ENCODE assay signal across 11 mouse cellular contexts in the genomic region with DNA sequence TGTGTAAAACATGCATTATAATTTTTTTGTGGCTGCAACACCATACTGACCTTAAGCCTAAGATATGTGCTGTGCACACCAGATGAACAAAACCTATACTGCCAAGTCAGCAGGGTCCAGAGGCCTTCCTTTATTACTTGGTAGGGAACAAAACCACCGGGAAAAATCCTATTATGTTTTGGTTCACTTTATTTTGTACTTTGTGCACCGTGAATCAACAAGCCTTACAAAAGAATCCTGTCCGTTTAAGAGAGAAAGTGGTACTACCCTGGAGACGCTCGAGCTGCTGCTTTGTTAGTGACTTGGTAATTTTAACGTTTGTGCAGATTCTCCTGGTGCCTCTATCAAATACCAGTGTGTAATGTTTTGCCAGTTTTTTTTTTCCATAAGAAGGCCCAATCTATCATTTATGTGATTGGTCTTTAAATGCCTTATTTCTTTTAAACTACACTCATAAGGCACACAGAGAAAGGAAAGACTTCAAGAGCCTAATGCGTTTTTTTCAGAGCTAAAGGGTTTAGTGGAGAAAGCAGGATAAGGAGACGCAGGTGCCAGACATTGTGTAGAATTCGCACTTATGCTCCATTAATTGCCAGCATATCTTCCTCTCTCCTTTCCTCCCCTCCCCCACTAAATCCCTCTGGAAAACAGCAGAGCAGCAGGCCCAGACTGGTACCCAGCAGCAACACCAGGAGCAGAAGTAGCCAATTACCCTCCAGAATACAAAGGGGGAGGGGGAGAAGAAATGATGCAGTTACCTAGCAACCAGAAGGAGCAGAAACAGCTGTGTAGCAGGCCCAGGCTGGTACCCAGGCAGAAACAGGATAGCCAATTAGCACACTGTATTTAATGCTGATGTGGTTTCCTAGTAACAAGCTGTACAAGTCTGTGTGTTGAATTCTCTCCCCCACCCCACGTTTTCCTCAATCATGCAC. TPM values are rescaled to one million over a fixed set of nuclear protein-coding genes. Genes with fewer than 3 reads are reported as not detected.
DNase-seq lines count a peak whose midpoint lies in the region; ATAC-seq and TF ChIP-seq lines count a peak whose summit lies in the region.
"Had no signal": no experiment of that assay in that cellular context is flagged by ENCODE, and none has a peak within 500 bp of the region (broad histone marks: within the 10 kb centered on the region; RNA-seq: fewer than 3 reads in every experiment).

No protein-coding gene starts in this region.

- TF ChIP-seq CTCF in layer of hippocampus, adult 2 months (conservative IDR thresholded peaks at IDR 0.05), result no peak
- TF ChIP-seq CTCF in midbrain, postnatal 0 days (IDR thresholded peaks at IDR 0.05), result no peak

- no peak overlapping the region for H3K4me2 ChIP-seq in forebrain, embryonic 11.5 days (ENCODE audit: low read depth, low read length, severe bottlenecking)
- H3K4me2 ChIP-seq in midbrain, postnatal 0 days (ENCODE audit: low read depth, low read length, poor library complexity, severe bottlenecking), result peak overlapping the region; percentile 26; the same call in 1 of the 2 replicates
- H3K4me2 ChIP-seq: lung, embryonic 15.5 days had no signal

- no peaks in the 10 kb centered on the region for H3K27me3 ChIP-seq in forebrain, embryonic 11.5 days (ENCODE audit: control insufficient read depth, insufficient read depth, low read length)
- no peaks in the 10 kb centered on the region for H3K27me3 ChIP-seq in midbrain, postnatal 0 days (ENCODE audit: insufficient read depth, low read length)
- H3K27me3 ChIP-seq: lung, embryonic 15.5 days had no signal

- H3K9ac ChIP-seq in forebrain, embryonic 11.5 days (ENCODE audit: low read length), result no peak overlapping the region
- no peak overlapping the region for H3K9ac ChIP-seq in midbrain, postnatal 0 days (replicated peaks; ENCODE audit: low read length, poor library complexity, severe bottlenecking)
- H3K9ac ChIP-seq: lung, embryonic 15.5 days had no signal

- peak overlapping the region; percentile 85 for H3K27ac ChIP-seq in forebrain, embryonic 11.5 days (ENCODE audit: low read depth, low read length)
- peak overlapping the region; percentile 79 for H3K27ac ChIP-seq in layer of hippocampus, adult 2 months
- H3K27ac ChIP-seq in midbrain, postnatal 0 days (ENCODE audit: low read depth, low read length), result peak overlapping the region; percentile 67
- H3K27ac ChIP-seq: lung, embryonic 15.5 days had no signal

- no peaks in the 10 kb centered on the region for H3K9me3 ChIP-seq in forebrain, embryonic 11.5 days (ENCODE audit: control insufficient read depth, low read length)
- no peaks in the 10 kb centered on the region for H3K9me3 ChIP-seq in midbrain, postnatal 0 days (ENCODE audit: low read length)
- H3K9me3 ChIP-seq: lung, embryonic 15.5 days had no signal

- intact Hi-C loops in heart, postnatal 10 days (cut with DNase I), result no loop called here

- H3K36me3 ChIP-seq in forebrain, embryonic 11.5 days (ENCODE audit: control insufficient read depth, insufficient read depth, low read length), result no peaks in the 10 kb centered on the region
- no peaks in the 10 kb centered on the region for H3K36me3 ChIP-seq in midbrain, postnatal 0 days (ENCODE audit: insufficient read depth, low read length)
- H3K36me3 ChIP-seq: lung, embryonic 15.5 days had no signal

- no peak overlapping the region for H3K4me3 ChIP-seq in forebrain, embryonic 11.5 days (ENCODE audit: low read depth, low read length)
- no peak overlapping the region for H3K4me3 ChIP-seq in layer of hippocampus, adult 2 months
- no peak overlapping the region for H3K4me3 ChIP-seq in midbrain, postnatal 0 days (ENCODE audit: low read depth, low read length)
- H3K4me3 ChIP-seq: lung, embryonic 15.5 days had no signal

- H3K4me1 ChIP-seq in forebrain, embryonic 11.5 days (replicated peaks; ENCODE audit: control insufficient read depth, insufficient read depth, low read length), result peaks cover 10% of the 10 kb centered on the region
- H3K4me1 ChIP-seq in midbrain, postnatal 0 days (ENCODE audit: insufficient read depth, low read length), result peaks cover 31% of the 10 kb centered on the region
- H3K4me1 ChIP-seq: lung, embryonic 15.5 days had no signal

- peak; percentile 93 for DNase-seq in brain, adult 2 months (ENCODE audit: low read depth, low spot score)
- DNase-seq in forebrain, embryonic 11.5 days (ENCODE audit: low spot score), result peak; percentile 81
- DNase-seq in layer of hippocampus, adult 2 months (ENCODE audit: low spot score in 2 of 2), result peak; percentile 41 to 82
- DNase-seq in midbrain, postnatal 0 days (ENCODE audit: low spot score), result peak; percentile 89
- no peak for DNase-seq in heart, postnatal 10 days
- no peak for DNase-seq in cerebellum, postnatal 36 days
- no peak for DNase-seq in cerebellum, postnatal 25 days
- no peak for DNase-seq in testis, postnatal 14 days (ENCODE audit: low spot score)
- DNase-seq: cerebellum, adult 9-11 months had no signal

- WGBS in forebrain, embryonic 11.5 days, result 13% methylated on average over 10 of the region's 10 CpGs
- 10% methylated on average over 10 of the region's 10 CpGs for WGBS in midbrain, postnatal 0 days

- ATAC-seq in forebrain, embryonic 11.5 days (replicated peaks; ENCODE audit: low FRiP score), result peak; percentile 99
- ATAC-seq in midbrain, postnatal 0 days (ENCODE audit: low FRiP score), result peak; percentile 93
- ATAC-seq: intestine, postnatal 0 days had no signal

RNA-seq across cellular contexts. Expression of gene Klf7, which starts 55.5 kb away (rescaled TPM):
- polyA plus RNA-seq in forebrain, embryonic 11.5 days (2014; fragmentation: Nextera tagmentation; extraction: Ambion mirVana), result 24.8 and 25.3 TPM in 2 replicates
- 10 to 100 TPM; 30.1 to 31.9 TPM for total RNA-seq in layer of hippocampus, adult 2 months (2021)
- total RNA-seq in midbrain, postnatal 0 days (2014; rRNA removed), result 59.9 and 71.8 TPM in 2 replicates
- polyA plus RNA-seq in midbrain, postnatal 0 days (2015; fragmentation: Nextera tagmentation; extraction: Ambion mirVana), result 117 and 138 TPM in 2 replicates
- total RNA-seq in heart, postnatal 10 days (2021), result 10 to 100 TPM; 21.5 to 24.0 TPM

Comparison
In these comparisons a context has a peak if more than half of its experiments do, and no peak if none do; other contexts are left out.
1. DNase-seq: peak in brain, adult 2 months (single experiment), forebrain, embryonic 11.5 days (single experiment), layer of hippocampus, adult 2 months (2 of 2) and midbrain, postnatal 0 days (single experiment); none in heart, postnatal 10 days (0 of 2), cerebellum, postnatal 36 days (0 of 2), cerebellum, postnatal 25 days (0 of 2) and testis, postnatal 14 days (single experiment).
2. Peak in every context shown above with its lines, with median percentiles within 50 percentile points of each other: H3K27ac ChIP-seq.